Mouse (Mus musculus) MEL (cell line): Measurements from ENCODE around the gene Jag2. TPM values are rescaled to one million over a fixed set of nuclear protein-coding genes. Genes with fewer than 3 reads are reported as not detected.

ENCODE experiments used
- DNase-seq: peaks from one replicate; pipeline ENCODE4 v3.0.0; 2011; ENCODE audit warnings: low read depth, low spot score
- H3K27ac ChIP-seq: 2 replicates; pipeline ENCODE4 v1.5.1; 2012; ENCODE audit warnings: low read depth, mild to moderate bottlenecking, control low read depth, low read length, moderate library complexity; ENCODE audit not compliant: control insufficient read depth
- H3K27me3 ChIP-seq, 2 experiments: fragments of 150-350 bp in 1 of 2; sonication (generic) in 1 of 2; 2 replicates each; pipeline ENCODE4 v1.6.1; 2012; ENCODE audit warnings: low read length in 2 of 2, mild to moderate bottlenecking in 2 of 2, improper control_type of control experiment in 1 of 2, moderate library complexity in 1 of 2; ENCODE audit not compliant: insufficient read depth in 2 of 2, control insufficient read depth in 1 of 2
- H3K36me3 ChIP-seq, 2 experiments: 2 replicates each; pipeline ENCODE4 v1.6.1; 2012 to 2014; ENCODE audit warnings: low read length in 2 of 2, improper control_type of control experiment in 1 of 2, inconsistent platforms in 1 of 2, mild to moderate bottlenecking in 1 of 2; ENCODE audit not compliant: insufficient read depth in 2 of 2, control insufficient read depth in 1 of 2
- H3K4me1 ChIP-seq, 2 experiments: fragments of 150-350 bp in 1 of 2; sonication (generic) in 1 of 2; 2 replicates each; pipeline ENCODE4 v1.6.1; 2012; ENCODE audit warnings: low read length in 2 of 2, improper control_type of control experiment in 1 of 2, mild to moderate bottlenecking in 1 of 2; ENCODE audit not compliant: insufficient read depth in 2 of 2, control insufficient read depth in 1 of 2
- H3K4me3 ChIP-seq, 2 experiments: fragments of 150-350 bp in 1 of 2; sonication (generic) in 1 of 2; 2 replicates each; pipeline ENCODE4 v1.5.1; 2012; ENCODE audit warnings: low read depth in 2 of 2, low read length in 2 of 2, mild to moderate bottlenecking in 2 of 2, moderate library complexity in 2 of 2, control low read depth in 1 of 2, improper control_type of control experiment in 1 of 2; ENCODE audit not compliant: control insufficient read depth in 1 of 2, insufficient read depth in 1 of 2
- H3K79me2 ChIP-seq: 2 replicates; pipeline ENCODE4 v1.6.1; 2012; ENCODE audit warnings: mild to moderate bottlenecking, low read length, moderate library complexity; ENCODE audit not compliant: control insufficient read depth, poor library complexity, insufficient read depth
- H3K9ac ChIP-seq: 2 replicates; pipeline ENCODE4 v1.6.1; 2012; ENCODE audit warnings: low read depth, mild to moderate bottlenecking, control low read depth, low read length, moderate library complexity; ENCODE audit not compliant: control insufficient read depth, poor library complexity, severe bottlenecking
- H3K9me3 ChIP-seq: fragments of 150-350 bp; sonication (generic); replicated peaks from 2 replicates; pipeline ENCODE4 v1.6.1; 2012; ENCODE audit warnings: mild to moderate bottlenecking, low read length, improper control_type of control experiment, moderate library complexity; ENCODE audit not compliant: insufficient read depth
- CHD1 ChIP-seq: IDR thresholded peaks from 2 replicates; pipeline ENCODE4 v1.6.1; 2012; ENCODE audit warnings: low read depth, mild to moderate bottlenecking, inconsistent platforms, low read length, improper control_type of control experiment
- CHD2 ChIP-seq: IDR thresholded peaks from 2 replicates; pipeline ENCODE4 v1.6.1; 2011; ENCODE audit warnings: low read length, improper control_type of control experiment
- CTCF ChIP-seq, 3 experiments: IDR thresholded peaks in 2 of 3; conservative IDR thresholded peaks in 1 of 3; 2 replicates each; pipeline ENCODE4 v1.5.1; 2011 to 2012; ENCODE audit warnings: low read length in 3 of 3, low read depth in 2 of 3, mild to moderate bottlenecking in 2 of 3, improper control_type of control experiment in 1 of 3, inconsistent platforms in 1 of 3, mixed read lengths in 1 of 3, moderate library complexity in 1 of 3; ENCODE audit not compliant: control insufficient read depth in 1 of 3, insufficient read depth in 1 of 3, poor library complexity in 1 of 3, severe bottlenecking in 1 of 3
- E2F4 ChIP-seq: IDR thresholded peaks from 2 replicates; pipeline ENCODE4 v1.6.1; 2011; ENCODE audit warnings: low read depth, low read length, improper control_type of control experiment, borderline replicate concordance
- ELF1 ChIP-seq: IDR thresholded peaks from 2 replicates; pipeline ENCODE4 v1.6.1; 2014; ENCODE audit warnings: low read depth, mild to moderate bottlenecking, inconsistent platforms, low read length, improper control_type of control experiment, moderate library complexity
- EP300 ChIP-seq, 2 experiments: IDR thresholded peaks; 2 replicates each; pipeline ENCODE4 v1.6.1; 2011; ENCODE audit warnings: improper control_type of control experiment in 2 of 2, low read length in 2 of 2, low read depth in 1 of 2, mild to moderate bottlenecking in 1 of 2
- ETS1 ChIP-seq: IDR thresholded peaks from 2 replicates; pipeline ENCODE4 v1.6.1; 2012; ENCODE audit warnings: low read depth, mild to moderate bottlenecking, inconsistent platforms, low read length, improper control_type of control experiment, moderate library complexity
- GATA1 ChIP-seq: IDR thresholded peaks from 2 replicates; pipeline ENCODE4 v1.6.1; 2011; ENCODE audit warnings: low read depth, low read length, improper control_type of control experiment
- JUND ChIP-seq: IDR thresholded peaks from 2 replicates; pipeline ENCODE4 v1.6.1; 2011; ENCODE audit warnings: low read depth, mild to moderate bottlenecking, improper control_type of control experiment, low read length
- MAFK ChIP-seq: IDR thresholded peaks from 2 replicates; pipeline ENCODE4 v1.6.1; 2011; ENCODE audit warnings: low read depth, mild to moderate bottlenecking, low read length, improper control_type of control experiment, borderline replicate concordance
- MAX ChIP-seq: IDR thresholded peaks from 2 replicates; pipeline ENCODE4 v1.6.1; 2011; ENCODE audit warnings: low read length, improper control_type of control experiment
- MAZ ChIP-seq: IDR thresholded peaks from 2 replicates; pipeline ENCODE4 v1.6.1; 2012; ENCODE audit warnings: low read depth, mild to moderate bottlenecking, inconsistent platforms, low read length, improper control_type of control experiment
- MEF2A ChIP-seq: IDR thresholded peaks from 2 replicates; pipeline ENCODE4 v1.6.1; 2014; ENCODE audit warnings: low read depth, mild to moderate bottlenecking, inconsistent platforms, low read length, improper control_type of control experiment; ENCODE audit not compliant: poor library complexity, insufficient replicate concordance, severe bottlenecking; ENCODE audit errors: extremely low read depth
- MYB ChIP-seq: IDR thresholded peaks from 2 replicates; pipeline ENCODE4 v1.6.1; 2011; ENCODE audit warnings: mild to moderate bottlenecking, low read depth, low read length, improper control_type of control experiment
- MYC ChIP-seq: IDR thresholded peaks from 2 replicates; pipeline ENCODE4 v1.6.1; 2011; ENCODE audit warnings: low read depth, mild to moderate bottlenecking, low read length, improper control_type of control experiment, moderate library complexity
- NELFE ChIP-seq: IDR thresholded peaks from 2 replicates; pipeline ENCODE4 v1.6.1; 2011; ENCODE audit warnings: low read depth, low read length, improper control_type of control experiment
- NRF1 ChIP-seq: IDR thresholded peaks from 2 replicates; pipeline ENCODE4 v1.6.1; 2014; ENCODE audit warnings: low read depth, mild to moderate bottlenecking, inconsistent platforms, low read length, improper control_type of control experiment, moderate library complexity; ENCODE audit not compliant: poor library complexity, insufficient read depth, severe bottlenecking
- POLR2AphosphoS2 ChIP-seq: IDR thresholded peaks from 2 replicates; pipeline ENCODE4 v1.6.1; 2011; ENCODE audit warnings: low read length, improper control_type of control experiment
- POLR2AphosphoS5 ChIP-seq: IDR thresholded peaks from 2 replicates; pipeline ENCODE4 v1.6.1; 2012; ENCODE audit warnings: low read depth, borderline replicate concordance, mild to moderate bottlenecking, inconsistent platforms, low read length, moderate library complexity, mixed read lengths
- RAD21 ChIP-seq: IDR thresholded peaks from 2 replicates; pipeline ENCODE4 v1.6.1; 2011; ENCODE audit warnings: mild to moderate bottlenecking, low read depth, low read length, improper control_type of control experiment
- SMC3 ChIP-seq: IDR thresholded peaks from 2 replicates; pipeline ENCODE4 v1.6.1; 2011; ENCODE audit warnings: low read depth, low read length, improper control_type of control experiment
- TAL1 ChIP-seq: IDR thresholded peaks from 2 replicates; pipeline ENCODE4 v1.6.1; 2012; ENCODE audit warnings: mild to moderate bottlenecking, inconsistent platforms, low read length, moderate library complexity, mixed read lengths
- TBP ChIP-seq: IDR thresholded peaks from 2 replicates; pipeline ENCODE4 v1.8.0; 2011; ENCODE audit warnings: low read depth, low read length, improper control_type of control experiment
- TCF12 ChIP-seq: IDR thresholded peaks from 2 replicates; pipeline ENCODE4 v1.6.1; 2014; ENCODE audit warnings: low read depth, mild to moderate bottlenecking, inconsistent platforms, low read length, improper control_type of control experiment, moderate library complexity
- UBTF ChIP-seq: IDR thresholded peaks from 2 replicates; pipeline ENCODE4 v1.6.1; 2012; ENCODE audit warnings: low read depth, mild to moderate bottlenecking, inconsistent platforms, low read length, improper control_type of control experiment, moderate library complexity, borderline replicate concordance; ENCODE audit not compliant: insufficient read depth
- USF2 ChIP-seq, 2 experiments: IDR thresholded peaks; 2 replicates each; pipeline ENCODE4 v1.6.1; 2011 to 2012; ENCODE audit warnings: improper control_type of control experiment in 2 of 2, low read length in 2 of 2, borderline replicate concordance in 1 of 2, inconsistent platforms in 1 of 2, low read depth in 1 of 2, mild to moderate bottlenecking in 1 of 2; ENCODE audit not compliant: insufficient read depth in 1 of 2
- ZC3H11A ChIP-seq: IDR thresholded peaks from 2 replicates; pipeline ENCODE4 v1.6.1; 2012; ENCODE audit warnings: low read depth, mild to moderate bottlenecking, inconsistent platforms, low read length, improper control_type of control experiment
- ZKSCAN1 ChIP-seq: IDR thresholded peaks from 2 replicates; pipeline ENCODE4 v1.6.1; 2012; ENCODE audit warnings: low read depth, mild to moderate bottlenecking, inconsistent platforms, low read length, improper control_type of control experiment, moderate library complexity
- ZMIZ1 ChIP-seq: IDR thresholded peaks from 2 replicates; pipeline ENCODE4 v1.6.1; 2012; ENCODE audit warnings: low read depth, mild to moderate bottlenecking, inconsistent platforms, low read length, improper control_type of control experiment, moderate library complexity
- ZNF384 ChIP-seq: IDR thresholded peaks from 2 replicates; pipeline ENCODE4 v1.6.1; 2012; ENCODE audit warnings: low read depth, mild to moderate bottlenecking, inconsistent platforms, low read length, improper control_type of control experiment
- polyA plus RNA-seq, 2 experiments: library from polyadenylated mRNA; stranded (reverse) in 1 of 2; unstranded in 1 of 2; fragments of >175 nt in 1 of 2; fragments of >200 nt in 1 of 2; gene quantifications; 2 replicates each; pipeline versions ENCODE4 v1.2.1 to v1.2.4; 2012; ENCODE audit warnings: low replicate concordance in 2 of 2, low read depth in 1 of 2; ENCODE audit not compliant: insufficient read length in 2 of 2, insufficient read depth in 1 of 2, missing spikeins in 1 of 2
- total RNA-seq: library from RNA; depleted of rRNA; stranded (reverse); fragments of 300-350 nt; gene quantifications from 2 replicates; pipeline ENCODE4 v1.2.3, GENCODE M21; 2012

Jag2 gene
- total and polyA plus RNA-seq, 3 experiments: 1.0 to 3.9 TPM; not detected in 1

DNA sequence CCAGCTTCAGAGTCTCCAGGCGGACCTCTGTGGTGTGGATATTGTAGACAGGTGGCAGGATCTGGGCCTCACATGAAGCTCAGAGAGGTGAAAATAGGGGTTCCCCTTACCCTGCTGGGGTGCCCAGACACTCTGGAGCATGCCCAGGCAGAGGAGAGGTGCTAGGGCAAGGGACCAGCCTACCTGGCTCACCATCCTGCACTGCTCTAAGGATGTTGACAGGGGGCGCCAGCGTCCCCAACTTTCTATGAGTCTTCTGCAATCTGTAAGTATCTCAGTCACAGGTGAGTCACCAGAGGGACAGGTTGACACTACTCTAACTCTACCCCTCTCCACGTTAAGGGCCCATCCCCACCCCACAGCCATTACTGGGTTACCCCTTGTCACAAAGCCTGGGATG lies 17.7 kb upstream of the Jag2 start:
- peak; percentile 82 for DNase-seq
- H3K9ac ChIP-seq: no peak overlapping the region
- no peaks in the 10 kb centered on the region for H3K9me3 ChIP-seq
- H3K27me3 ChIP-seq: no peaks in the 10 kb centered on the region
- H3K4me3 ChIP-seq: no peak overlapping the region
- TF ChIP-seq UBTF (no peak), MAX (0 out of 2 replicates have a peak, but pooled peaks have one; percentile 15), CHD2 (no peak), ZC3H11A (peak; percentile 56), JUND (no peak), EP300 (IDR thresholded peaks at IDR 0.05; ENCODE audit: low read depth in 1 of 2, low read length in 2 of 2) (no peak), MAFK (no peak), POLR2AphosphoS5 (no peak), MAZ (0 out of 2 replicates have a peak, but pooled peaks have one; percentile 39), RAD21 (peak; percentile 69), ZMIZ1 (no peak), POLR2AphosphoS2 (no peak), TCF12 (no peak), NRF1 (peak; percentile 54), NELFE (no peak), USF2 (IDR thresholded peaks at IDR 0.05; ENCODE audit: borderline replicate concordance in 1 of 2, insufficient read depth in 1 of 2, low read depth in 1 of 2, low read length in 2 of 2) (no peak), ZKSCAN1 (no peak), SMC3 (peak; percentile 83), MYC (no peak), CHD1 (no peak), ETS1 (no peak), TAL1 (no peak), ELF1 (no peak), TBP (no peak), GATA1 (no peak), ZNF384 (no peak), E2F4 (no peak), CTCF (IDR thresholded peaks at IDR 0.05 in 2 of 3, conservative IDR thresholded peaks at IDR 0.05 in 1 of 3; ENCODE audit: control insufficient read depth in 1 of 3, insufficient read depth in 1 of 3, low read depth in 2 of 3, low read length in 3 of 3, poor library complexity in 1 of 3, severe bottlenecking in 1 of 3) (peak in 2 of 3 experiments; percentile 95 to 97; a peak in 4 of 6 replicates), MEF2A (no peak), MYB (no peak)
- peaks cover 12 to 24% of the 10 kb centered on the region in 2 experiments for H3K4me1 ChIP-seq
- peaks cover under 1% of the 10 kb centered on the region; the same call in 1 of the 2 replicates for H3K79me2 ChIP-seq
- H3K36me3 ChIP-seq: peaks cover 0 to 15% of the 10 kb centered on the region in 2 experiments; a peak in 2 of 4 replicates
- no peak overlapping the region for H3K27ac ChIP-seq
